3 mouse cellular contexts compared by ENCODE assay signal in the genomic region with DNA sequence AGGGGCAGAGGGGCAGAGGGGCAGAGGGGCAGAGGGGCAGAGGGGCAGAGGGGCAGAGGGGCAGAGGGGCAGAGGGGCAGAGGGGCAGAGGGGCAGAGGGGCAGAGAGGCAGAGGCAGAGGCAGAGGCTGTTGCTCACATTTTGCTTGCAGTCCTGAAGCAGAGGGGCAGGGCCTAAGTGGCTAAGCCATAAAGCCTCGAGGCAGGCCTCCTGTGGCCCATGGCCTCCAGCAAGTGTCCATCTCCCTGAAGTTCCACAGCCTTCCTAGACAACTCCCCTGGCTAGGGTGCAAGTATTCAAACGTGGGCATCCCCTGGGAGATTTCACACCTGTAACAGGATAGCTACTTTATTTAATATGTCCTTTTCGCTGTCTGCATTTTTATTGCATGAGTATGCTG.
A peak's percentile ranks its signal among the peaks of the same experiment; 100 is the strongest.
DNase-seq lines count a peak whose midpoint lies in the region.
"Not testable (repeated sequence)": the region's sequence is repeated elsewhere in the genome, so short reads cannot be mapped to it uniquely, and the experiment has no call there.

No protein-coding gene starts in this region.

- not testable (repeated sequence) for H3K4me3 ChIP-seq in heart, embryonic 10.5 days

- DNase-seq in heart, adult 11 months, result peak; percentile 58
- DNase-seq in heart, embryonic 10.5 days (ENCODE audit: low spot score), result peak; percentile 61
- peak; percentile 26 for DNase-seq in testis, postnatal 10 days (ENCODE audit: low spot score)

- H3K27me3 ChIP-seq in heart, embryonic 10.5 days (ENCODE audit: insufficient read depth, poor library complexity, severe bottlenecking), result not testable (repeated sequence)

- not testable (repeated sequence) for H3K9me3 ChIP-seq in heart, embryonic 10.5 days

- WGBS in heart, embryonic 10.5 days, result 78% methylated on average over 3 of the region's 3 CpGs

- H3K36me3 ChIP-seq in heart, embryonic 10.5 days, result not testable (repeated sequence)

- not testable (repeated sequence) for H3K4me1 ChIP-seq in heart, embryonic 10.5 days

- H3K27ac ChIP-seq in heart, embryonic 10.5 days, result not testable (repeated sequence)
